Comparison of ENCODE assay signal across 23 mouse cellular contexts in the genomic region with DNA sequence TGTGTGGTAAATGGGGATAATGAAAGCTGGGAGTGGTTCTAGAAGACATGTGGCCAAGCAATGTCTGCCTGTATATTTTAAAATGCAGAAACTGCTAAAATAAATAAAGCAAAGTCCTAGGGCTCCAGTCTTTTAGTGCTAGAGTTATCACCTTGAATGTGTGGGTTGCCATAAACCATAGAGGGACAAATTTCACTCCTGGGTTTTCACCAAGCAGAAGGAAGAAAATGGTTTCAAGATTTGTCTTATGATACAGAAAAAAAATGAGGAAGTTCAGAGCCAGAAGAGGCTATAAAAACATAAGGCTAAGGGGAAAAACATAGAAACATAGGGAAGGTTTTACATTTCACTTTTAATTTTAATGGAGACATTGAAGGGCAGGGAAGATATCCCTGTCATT.
DNase-seq lines count a peak whose midpoint lies in the region; ATAC-seq and TF ChIP-seq lines count a peak whose summit lies in the region.
"Had no signal": no experiment of that assay in that cellular context is flagged by ENCODE, and none has a peak within 500 bp of the region (broad histone marks: within the 10 kb centered on the region; RNA-seq: fewer than 3 reads in every experiment).

No protein-coding gene starts in this region.

- peak overlapping the region; percentile 24; the same call in 1 of the 2 replicates for H3K4me2 ChIP-seq in heart, embryonic 11.5 days
- H3K4me2 ChIP-seq in heart, embryonic 15.5 days = peak overlapping the region; percentile 21; the same call in 1 of the 2 replicates
- H3K4me2 ChIP-seq: forebrain, embryonic 13.5 days; hindbrain, embryonic 13.5 days had no signal

- no peak for ATAC-seq in heart, embryonic 11.5 days (replicated peaks; ENCODE audit: insufficient number of reproducible peaks, low FRiP score, low TSS enrichment)
- ATAC-seq in heart, embryonic 15.5 days (replicated peaks; ENCODE audit: insufficient number of reproducible peaks, insufficient read depth, low FRiP score, low read depth) = no peak
- ATAC-seq: forebrain, embryonic 13.5 days; forebrain, postnatal 0 days; hindbrain, postnatal 0 days had no signal

- H3K27me3 ChIP-seq in heart, embryonic 11.5 days (ENCODE audit: control insufficient read depth, insufficient read depth, low read length) = no peaks in the 10 kb centered on the region
- no peaks in the 10 kb centered on the region for H3K27me3 ChIP-seq in heart, embryonic 15.5 days
- H3K27me3 ChIP-seq: CH12.LX; forebrain, embryonic 13.5 days; hindbrain, embryonic 13.5 days had no signal

- intact Hi-C loops in heart, postnatal 36 days (cut with DNase I) = loop anchor here (1.0 kb wide), 1 partner anchor 10 kb away; no protein-coding TSS in a partner anchor
- intact Hi-C loops in left cerebral cortex, adult 2 months (cut with DNase I) = no loop called here
- intact Hi-C loops in left cerebral cortex, postnatal 10 days (cut with DNase I) = no loop called here

- peak overlapping the region; percentile 46 for H3K27ac ChIP-seq in heart, embryonic 11.5 days (ENCODE audit: low read depth, low read length)
- H3K27ac ChIP-seq in heart, embryonic 15.5 days = no peak overlapping the region; the same call in 1 of the 2 replicates
- H3K27ac ChIP-seq in left cerebral cortex, adult 2 months = peak overlapping the region; percentile 28; the same call in 1 of the 2 replicates
- H3K27ac ChIP-seq: embryonic facial prominence, embryonic 10.5 days; forebrain, embryonic 13.5 days; hindbrain, embryonic 13.5 days; hindbrain, postnatal 0 days had no signal

- H3K4me3 ChIP-seq in heart, embryonic 11.5 days (ENCODE audit: low read depth, low read length) = no peak overlapping the region
- H3K4me3 ChIP-seq in heart, embryonic 15.5 days = no peak overlapping the region
- H3K4me3 ChIP-seq in left cerebral cortex, adult 2 months = no peak overlapping the region
- H3K4me3 ChIP-seq: embryonic facial prominence, embryonic 10.5 days; forebrain, embryonic 13.5 days; hindbrain, embryonic 13.5 days had no signal

- H3K9ac ChIP-seq in heart, embryonic 11.5 days (ENCODE audit: low read depth, low read length) = no peak overlapping the region
- no peak overlapping the region for H3K9ac ChIP-seq in heart, embryonic 15.5 days
- H3K9ac ChIP-seq: forebrain, embryonic 13.5 days; forebrain, postnatal 0 days; hindbrain, embryonic 13.5 days had no signal

- no peak for TF ChIP-seq CTCF in left cerebral cortex, adult 2 months (IDR thresholded peaks at IDR 0.05)

- no peak for DNase-seq in heart, adult 18-20 months
- no peak for DNase-seq in heart, postnatal 36 days
- DNase-seq in left cerebral cortex, adult 2 months (ENCODE audit: extremely low spot score in 1 of 2, low spot score in 2 of 2) = no peak
- DNase-seq in left cerebral cortex, postnatal 10 days (ENCODE audit: extremely low spot score in 1 of 2, low spot score in 2 of 2) = no peak
- no peak for DNase-seq in cerebellum, postnatal 4 days (ENCODE audit: low spot score in 2 of 2)
- DNase-seq in cerebellum, postnatal 25 days = no peak
- DNase-seq: adrenal gland, adult 2 months; adrenal gland, postnatal 25 days; cerebellum, adult 11 months; cerebellum, adult 8-10 months; cerebellum, postnatal 14 days; forebrain, postnatal 0 days; gastrocnemius, postnatal 36 days; heart, adult 11 months; kidney, adult 11 months; kidney, adult 9 months had no signal

- H3K9me3 ChIP-seq in heart, embryonic 11.5 days (replicated peaks; ENCODE audit: control insufficient read depth, low read length) = no peaks in the 10 kb centered on the region
- H3K9me3 ChIP-seq in heart, embryonic 15.5 days (replicated peaks) = no peaks in the 10 kb centered on the region
- H3K9me3 ChIP-seq: embryonic facial prominence, embryonic 10.5 days; forebrain, embryonic 13.5 days; hindbrain, embryonic 13.5 days had no signal

- H3K4me1 ChIP-seq in heart, embryonic 11.5 days (ENCODE audit: control insufficient read depth, insufficient read depth, low read length) = no peaks in the 10 kb centered on the region
- H3K4me1 ChIP-seq in heart, embryonic 15.5 days (replicated peaks) = peaks cover 3% of the 10 kb centered on the region
- H3K4me1 ChIP-seq: embryonic facial prominence, embryonic 10.5 days; forebrain, embryonic 13.5 days; hindbrain, embryonic 13.5 days had no signal

- H3K36me3 ChIP-seq in heart, embryonic 11.5 days (ENCODE audit: control insufficient read depth, insufficient read depth, low read length) = no peaks in the 10 kb centered on the region
- H3K36me3 ChIP-seq in heart, embryonic 15.5 days = no peaks in the 10 kb centered on the region
- H3K36me3 ChIP-seq: embryonic facial prominence, embryonic 10.5 days; hindbrain, embryonic 13.5 days had no signal
